Mouse (Mus musculus): ENCODE measurements around the gene Lnx2.

DNA sequence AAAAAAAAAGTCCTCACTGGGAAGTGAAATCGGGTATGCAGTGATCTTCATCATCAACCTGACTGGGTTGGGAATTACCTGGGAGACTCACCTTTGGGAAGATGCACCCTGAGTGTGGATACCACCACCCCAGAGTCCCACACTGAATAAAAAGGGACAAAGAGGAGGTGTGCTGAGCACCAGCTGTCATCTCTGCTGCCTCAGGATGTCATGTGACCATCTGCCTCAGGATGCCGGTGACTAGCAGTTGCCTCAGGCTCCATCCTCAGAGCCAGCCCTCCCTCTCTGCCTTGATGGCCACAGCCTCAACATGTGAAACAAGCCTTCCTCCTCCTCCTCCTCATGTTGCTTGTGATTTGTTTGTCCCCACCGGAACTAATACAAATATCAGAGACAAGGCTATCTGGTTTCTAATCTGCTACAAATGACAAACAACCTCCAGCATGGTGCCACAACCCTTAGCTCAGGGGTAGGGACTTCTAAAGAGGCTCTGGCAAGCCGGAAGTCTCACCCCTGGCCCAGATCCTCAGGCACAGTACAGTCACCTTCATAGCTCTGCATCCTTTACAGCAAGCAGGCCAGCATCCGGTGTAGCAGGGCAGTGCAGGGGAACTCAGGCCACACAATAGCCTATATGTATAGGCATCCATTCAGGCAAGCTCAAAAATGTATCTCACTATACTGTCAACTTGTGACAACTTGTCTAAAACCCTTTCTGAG is 54.7 kb downstream of the Lnx2 start:
- TF ChIP-seq POLR2A (IDR thresholded peaks at IDR 0.05; ENCODE audit: borderline replicate concordance, extremely low read depth, low read depth, low read length) = no peak
- TF ChIP-seq CTCF (IDR thresholded peaks at IDR 0.05; ENCODE audit: insufficient read depth, low read length) = no peak
